Mouse (Mus musculus): ENCODE measurements around the gene Galntl5.

DNA sequence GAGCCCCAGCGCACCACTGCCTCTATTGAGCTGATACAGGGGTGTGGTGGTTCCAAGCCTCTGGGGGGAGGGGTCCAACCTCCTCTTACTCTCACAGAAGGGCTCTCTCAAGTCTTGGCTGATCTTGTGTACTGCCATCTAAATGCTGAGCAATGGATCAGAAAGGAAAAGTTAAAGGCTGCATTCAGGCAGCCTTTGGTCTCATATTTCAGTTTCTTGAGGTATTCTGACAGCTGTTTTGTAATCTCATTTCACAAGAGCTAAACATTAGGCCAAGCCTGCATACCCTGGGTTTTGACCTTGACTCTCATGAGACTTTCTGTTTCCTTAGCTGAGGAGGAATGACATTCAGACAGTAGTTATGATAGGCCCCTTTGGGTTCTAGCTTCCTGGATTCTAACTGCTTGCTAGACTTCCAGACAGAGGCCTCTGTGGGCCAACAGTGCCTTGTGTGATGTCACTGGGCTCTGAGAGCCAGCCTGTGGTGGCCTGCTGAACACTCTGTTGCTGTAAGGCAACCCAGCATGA, at the start of gene Galntl5:
- no peak for TF ChIP-seq CTCF (conservative IDR thresholded peaks at IDR 0.05; ENCODE audit: insufficient read depth, insufficient read length, low read depth, low read length)
- TF ChIP-seq POLR2A (IDR thresholded peaks at IDR 0.05; ENCODE audit: low read depth, low read length) = no peak
